Mouse (Mus musculus) lung, embryonic 15.5 days (tissue): ENCODE results near the gene BC004004. TPM values are rescaled to one million over a fixed set of nuclear protein-coding genes. Genes with fewer than 3 reads are reported as not detected.

Source experiments
- ATAC-seq: fragments of 200-750 bp; cut with Nextera tagmentation; 2 replicates; pipeline ENCODE4 v1.8.0; 2017; ENCODE audit warnings: moderate number of reproducible peaks, borderline replicate concordance; ENCODE audit not compliant: low FRiP score, low TSS enrichment; ENCODE audit errors: extremely low read depth
- H3K27ac ChIP-seq: fragments of 300-500 bp; sonication (generic); 2 replicates; pipeline ENCODE4 v1.5.1; 2015; ENCODE audit warnings: moderate library complexity, mild to moderate bottlenecking, inconsistent platforms
- H3K27me3 ChIP-seq: fragments of 300-500 bp; sonication (generic); 2 replicates; pipeline ENCODE4 v1.6.1; 2015; ENCODE audit warnings: inconsistent platforms
- H3K36me3 ChIP-seq: fragments of 300-500 bp; sonication (generic); 2 replicates; pipeline ENCODE4 v1.6.1; 2015; ENCODE audit warnings: inconsistent platforms
- H3K4me1 ChIP-seq: fragments of 300-500 bp; sonication (generic); 2 replicates; pipeline ENCODE4 v1.6.1; 2015; ENCODE audit warnings: inconsistent platforms
- H3K4me2 ChIP-seq: fragments of 300-500 bp; sonication (generic); 2 replicates; pipeline ENCODE4 v1.6.1; 2015; ENCODE audit warnings: inconsistent platforms, mild to moderate bottlenecking, moderate library complexity
- H3K4me3 ChIP-seq: fragments of 300-500 bp; sonication (generic); 2 replicates; pipeline ENCODE4 v1.5.1; 2015; ENCODE audit warnings: mild to moderate bottlenecking, inconsistent platforms
- H3K9ac ChIP-seq: fragments of 300-500 bp; sonication (generic); 2 replicates; pipeline ENCODE4 v1.6.1; 2015; ENCODE audit warnings: inconsistent platforms
- H3K9me3 ChIP-seq: fragments of 300-500 bp; sonication (generic); 2 replicates; pipeline ENCODE4 v1.6.1; 2016; ENCODE audit warnings: inconsistent platforms
- WGBS: fragments of 180-500 bp; shearing (Covaris S2); methylation state at CpG from one replicate; pipeline ENCODE4 v1.1.7; 2015; 5-methylcytosine and 5-hydroxymethylcytosine counted together
- polyA plus RNA-seq: library from polyadenylated mRNA; unstranded; fragments of >200 nt; fragmentation: Nextera tagmentation; extraction: Ambion mirVana; gene quantifications from 2 replicates; pipeline ENCODE4 v1.2.1, GENCODE M21; 2015

Gene BC004004
- polyA plus RNA-seq, 1 experiment from 2014 or later = 79.2 TPM

GRCm38 (mm10) chr17:29280422-29280821, 11.8 kb downstream of the BC004004 start:
- H3K9me3 ChIP-seq = no peaks in the 10 kb centered on the region
- no peaks in the 10 kb centered on the region for H3K4me1 ChIP-seq
- 90% methylated on average over 5 of the region's 5 CpGs for WGBS
- no peak overlapping the region for H3K4me2 ChIP-seq
- no peak overlapping the region for H3K4me3 ChIP-seq
- H3K9ac ChIP-seq = no peak overlapping the region
- peaks cover 19% of the 10 kb centered on the region; the same call in 1 of the 2 replicates for H3K36me3 ChIP-seq
- no peak for ATAC-seq
- no peak overlapping the region for H3K27ac ChIP-seq
- no peaks in the 10 kb centered on the region for H3K27me3 ChIP-seq

DNA sequence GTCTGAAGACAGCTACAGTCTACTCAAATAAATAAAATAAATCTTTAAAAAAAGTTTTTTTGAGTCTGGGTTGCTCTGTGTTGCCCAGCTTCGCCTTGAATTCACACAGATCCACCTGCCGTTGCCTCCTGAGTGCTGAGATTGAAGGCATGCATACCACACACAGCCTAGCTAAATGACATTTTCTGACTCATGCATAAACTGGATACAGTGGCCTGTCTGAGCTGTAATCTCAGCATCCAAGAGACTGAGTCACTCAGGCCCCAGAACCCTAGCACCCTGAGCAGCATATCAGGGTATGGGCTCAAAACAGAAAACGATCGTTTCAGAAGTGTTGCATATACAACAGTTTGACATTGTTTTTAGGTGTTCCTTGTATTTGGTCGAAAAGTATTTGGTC, 13.0 kb downstream of the BC004004 start:
- ATAC-seq = no peak
- WGBS = 80% methylated on average over 5 of the region's 5 CpGs
- H3K4me2 ChIP-seq = no peak overlapping the region
- no peak overlapping the region for H3K27ac ChIP-seq
- peaks cover 23% of the 10 kb centered on the region; the same call in 1 of the 2 replicates for H3K36me3 ChIP-seq
- H3K4me3 ChIP-seq = no peak overlapping the region
- no peaks in the 10 kb centered on the region for H3K27me3 ChIP-seq
- no peaks in the 10 kb centered on the region for H3K4me1 ChIP-seq
- H3K9me3 ChIP-seq = no peaks in the 10 kb centered on the region
- H3K9ac ChIP-seq = no peak overlapping the region

DNA sequence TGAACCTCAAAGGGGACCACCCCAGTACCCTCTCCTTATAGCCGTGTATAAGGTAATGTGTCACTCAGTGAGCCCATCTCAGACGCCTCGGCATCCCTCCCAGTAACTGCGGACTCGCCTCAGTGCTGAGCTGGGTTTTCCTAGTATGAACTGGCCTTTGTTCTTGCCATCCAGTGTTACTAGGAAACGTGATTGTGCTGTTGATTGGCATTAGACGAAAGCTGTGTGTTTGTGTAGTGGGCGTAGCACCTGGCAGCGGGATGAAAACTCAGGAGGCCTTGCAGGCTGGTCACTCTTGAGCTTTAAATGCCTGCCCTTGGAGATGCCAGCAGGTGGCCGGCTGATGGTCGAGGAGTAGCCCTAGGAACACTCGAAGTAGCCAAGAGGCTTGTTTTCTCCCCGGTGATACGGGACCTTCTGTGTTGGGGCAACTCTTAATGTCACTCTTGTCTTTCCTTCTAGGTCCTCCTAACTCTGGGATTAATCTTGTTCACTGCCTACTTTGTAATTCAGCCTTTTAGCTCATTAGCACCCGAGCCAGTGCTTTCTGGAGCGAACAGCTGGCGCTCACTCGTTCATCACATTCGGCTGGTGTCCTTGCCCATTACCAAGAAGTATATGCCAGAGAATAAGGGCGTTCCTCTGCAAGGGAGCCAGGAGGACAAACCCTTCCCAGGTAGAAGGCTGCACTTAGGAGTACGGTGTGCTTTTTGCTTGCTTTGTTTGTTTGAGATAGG, 13.8 kb downstream of the BC004004 start:
- H3K9ac ChIP-seq = no peak overlapping the region
- WGBS = 62% methylated on average over 21 of the region's 21 CpGs
- ATAC-seq = no peak
- no peak overlapping the region for H3K27ac ChIP-seq
- H3K9me3 ChIP-seq = no peaks in the 10 kb centered on the region
- H3K4me3 ChIP-seq = no peak overlapping the region
- peaks cover 23% of the 10 kb centered on the region; the same call in 1 of the 2 replicates for H3K36me3 ChIP-seq
- no peaks in the 10 kb centered on the region for H3K4me1 ChIP-seq
- no peaks in the 10 kb centered on the region for H3K27me3 ChIP-seq
- no peak overlapping the region for H3K4me2 ChIP-seq

GRCm38 (mm10) chr17:29291793-29292192, 23.2 kb downstream of the BC004004 start:
- Histone ChIP-seq H3K27me3 (no peaks in the 10 kb centered on the region), H3K4me1 (no peaks in the 10 kb centered on the region), H3K4me2 (no peak overlapping the region), H3K4me3 (no peak overlapping the region), H3K9me3 (no peaks in the 10 kb centered on the region), H3K36me3 (peaks cover 22% of the 10 kb centered on the region), H3K9ac (no peak overlapping the region), H3K27ac (no peak overlapping the region)
- WGBS = 84% methylated on average over 7 of the region's 7 CpGs
- ATAC-seq = no peak

GRCm38 (mm10) chr17:29292996-29293395, 24.4 kb downstream of the BC004004 start:
- Histone ChIP-seq H3K9ac (no peak overlapping the region), H3K4me2 (no peak overlapping the region), H3K4me1 (peaks cover 4% of the 10 kb centered on the region; the same call in 1 of the 2 replicates), H3K27me3 (no peaks in the 10 kb centered on the region), H3K4me3 (no peak overlapping the region), H3K27ac (no peak overlapping the region), H3K36me3 (peaks cover 26% of the 10 kb centered on the region), H3K9me3 (no peaks in the 10 kb centered on the region)
- 78% methylated on average over 3 of the region's 3 CpGs for WGBS
- ATAC-seq = no peak

DNA sequence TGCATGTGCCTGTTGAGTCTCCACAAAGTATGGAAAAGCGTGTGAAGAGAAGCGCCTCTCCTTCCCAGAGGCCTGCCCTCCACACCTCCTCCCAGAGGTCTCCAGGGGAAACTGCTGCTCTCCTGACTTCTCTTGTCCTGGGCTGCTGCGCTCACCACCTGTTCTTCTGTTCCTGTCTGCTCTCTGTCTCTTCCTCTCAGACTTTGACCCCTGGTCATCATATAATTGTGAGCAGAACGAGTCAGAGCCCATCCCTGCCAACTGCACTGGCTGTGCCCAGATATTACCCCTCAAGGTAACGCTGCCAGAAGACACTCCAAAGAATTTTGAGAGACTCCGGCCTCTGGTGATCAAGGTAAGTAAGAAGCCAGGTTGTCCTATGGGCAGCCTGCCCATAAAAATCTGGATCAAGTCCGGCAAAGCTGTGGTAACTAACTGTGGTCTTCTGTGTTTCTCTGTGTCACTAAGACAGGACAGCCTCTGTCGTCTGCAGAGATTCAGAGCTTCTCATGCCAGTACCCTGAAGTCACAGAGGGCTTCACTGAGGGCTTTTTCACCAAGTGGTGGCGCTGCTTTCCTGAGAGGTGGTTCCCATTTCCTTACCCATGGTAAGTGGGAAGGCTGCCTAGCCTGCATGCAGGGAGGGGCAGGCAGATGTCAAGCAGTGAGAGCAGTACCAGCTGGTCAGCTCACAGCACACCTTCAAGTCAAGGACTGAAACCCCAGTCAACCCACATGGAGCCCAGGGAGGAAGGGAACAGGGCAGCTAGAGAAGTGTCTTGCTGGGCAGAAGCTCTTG, 25.4 kb downstream of the BC004004 start:
- Histone ChIP-seq H3K9ac (no peak overlapping the region), H3K4me2 (no peak overlapping the region), H3K4me1 (peaks cover 4% of the 10 kb centered on the region; the same call in 1 of the 2 replicates), H3K4me3 (no peak overlapping the region), H3K27ac (no peak overlapping the region), H3K36me3 (peaks cover 30% of the 10 kb centered on the region), H3K27me3 (no peaks in the 10 kb centered on the region), H3K9me3 (no peaks in the 10 kb centered on the region)
- WGBS = 77% methylated on average over 9 of the region's 9 CpGs
- ATAC-seq = no peak

GRCm38 (mm10) chr17:29295835-29296234, 27.2 kb downstream of the BC004004 start:
- Histone ChIP-seq H3K9ac (no peak overlapping the region), H3K4me2 (no peak overlapping the region), H3K4me1 (peaks cover 4% of the 10 kb centered on the region; the same call in 1 of the 2 replicates), H3K27me3 (no peaks in the 10 kb centered on the region), H3K4me3 (no peak overlapping the region), H3K27ac (no peak overlapping the region), H3K9me3 (no peaks in the 10 kb centered on the region), H3K36me3 (peaks cover 46% of the 10 kb centered on the region)
- ATAC-seq = no peak
- WGBS = 61% methylated on average over 5 of the region's 5 CpGs

DNA sequence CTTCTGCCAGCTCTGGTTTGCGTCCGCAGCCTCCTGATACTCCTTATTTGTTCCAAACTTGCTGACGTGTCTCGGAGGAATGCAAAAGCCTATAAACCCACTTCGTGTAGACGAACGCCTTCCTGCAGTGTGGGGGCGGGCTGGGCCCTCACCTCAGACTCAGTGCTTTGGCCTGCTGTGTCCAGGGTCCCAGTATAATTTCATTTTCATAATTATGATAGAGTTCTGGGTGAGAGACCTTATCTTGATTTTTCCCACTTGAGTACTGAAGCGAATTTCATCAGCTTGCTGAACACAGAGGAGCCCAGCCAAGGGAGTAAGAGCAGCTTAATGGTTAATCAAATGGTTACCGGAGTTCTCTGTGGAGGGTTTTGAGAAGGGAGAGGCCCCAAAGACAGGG, 28.7 kb downstream of the BC004004 start:
- Histone ChIP-seq H3K9ac (no peak overlapping the region), H3K4me1 (peaks cover 4% of the 10 kb centered on the region; the same call in 1 of the 2 replicates), H3K4me2 (peak overlapping the region; percentile 5; the same call in 1 of the 2 replicates), H3K27me3 (no peaks in the 10 kb centered on the region), H3K27ac (peak overlapping the region; percentile 82), H3K36me3 (peaks cover 39% of the 10 kb centered on the region), H3K4me3 (no peak overlapping the region), H3K9me3 (no peaks in the 10 kb centered on the region)
- no peak for ATAC-seq
- WGBS = 51% methylated on average over 10 of the region's 10 CpGs

- 58% methylated on average over 6 of the region's 6 CpGs for WGBS
- ATAC-seq = 0 out of 2 replicates have a peak, but pooled peaks have one; percentile 40
- Histone ChIP-seq H3K4me3 (no peak overlapping the region), H3K4me2 (peak overlapping the region; percentile 5; the same call in 1 of the 2 replicates), H3K36me3 (peaks cover 39% of the 10 kb centered on the region), H3K27ac (peak overlapping the region; percentile 82), H3K9me3 (no peaks in the 10 kb centered on the region), H3K9ac (no peak overlapping the region), H3K27me3 (no peaks in the 10 kb centered on the region), H3K4me1 (peaks cover 4% of the 10 kb centered on the region; the same call in 1 of the 2 replicates)
These were observed 29.2 kb downstream of the BC004004 start for GRCm38 (mm10) chr17:29297813-29298212.

DNA sequence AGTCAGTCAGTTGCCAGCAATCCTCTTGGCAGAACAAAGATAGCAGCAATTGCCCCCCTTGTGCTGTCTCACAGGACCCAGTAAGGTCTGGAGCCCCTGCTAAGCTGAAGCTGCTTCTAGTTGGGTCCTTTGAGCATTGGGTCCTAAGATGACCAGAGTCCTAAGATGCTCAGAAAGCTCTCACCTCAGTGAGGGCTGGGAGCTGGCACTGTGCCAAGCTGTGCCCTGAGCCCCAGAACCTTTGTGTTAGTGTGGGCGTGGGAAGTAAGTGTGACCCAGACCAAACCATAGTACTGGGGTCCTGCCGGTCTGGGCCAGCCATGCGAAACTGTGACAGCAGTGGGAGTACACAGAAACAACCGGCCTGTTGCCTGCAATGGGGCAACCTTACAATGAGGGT, 30.7 kb downstream of the BC004004 start:
- H3K27me3 ChIP-seq = no peaks in the 10 kb centered on the region
- H3K9me3 ChIP-seq = no peaks in the 10 kb centered on the region
- H3K27ac ChIP-seq = no peak overlapping the region
- peaks cover 34% of the 10 kb centered on the region for H3K36me3 ChIP-seq
- no peak for ATAC-seq
- no peak overlapping the region for H3K4me3 ChIP-seq
- no peak overlapping the region for H3K9ac ChIP-seq
- peaks cover 13% of the 10 kb centered on the region for H3K4me1 ChIP-seq
- no peak overlapping the region for H3K4me2 ChIP-seq
- WGBS = 82% methylated on average over 4 of the region's 4 CpGs

- no peak overlapping the region for H3K4me2 ChIP-seq
- H3K27ac ChIP-seq = no peak overlapping the region
- 89% methylated on average over 7 of the region's 7 CpGs for WGBS
- H3K9me3 ChIP-seq = no peaks in the 10 kb centered on the region
- no peaks in the 10 kb centered on the region for H3K27me3 ChIP-seq
- H3K4me3 ChIP-seq = no peak overlapping the region
- H3K4me1 ChIP-seq = peaks cover 29% of the 10 kb centered on the region
- ATAC-seq = no peak
- no peak overlapping the region for H3K9ac ChIP-seq
- peaks cover 27% of the 10 kb centered on the region for H3K36me3 ChIP-seq
These were observed 32.3 kb downstream of the BC004004 start for GRCm38 (mm10) chr17:29300926-29301325.

DNA sequence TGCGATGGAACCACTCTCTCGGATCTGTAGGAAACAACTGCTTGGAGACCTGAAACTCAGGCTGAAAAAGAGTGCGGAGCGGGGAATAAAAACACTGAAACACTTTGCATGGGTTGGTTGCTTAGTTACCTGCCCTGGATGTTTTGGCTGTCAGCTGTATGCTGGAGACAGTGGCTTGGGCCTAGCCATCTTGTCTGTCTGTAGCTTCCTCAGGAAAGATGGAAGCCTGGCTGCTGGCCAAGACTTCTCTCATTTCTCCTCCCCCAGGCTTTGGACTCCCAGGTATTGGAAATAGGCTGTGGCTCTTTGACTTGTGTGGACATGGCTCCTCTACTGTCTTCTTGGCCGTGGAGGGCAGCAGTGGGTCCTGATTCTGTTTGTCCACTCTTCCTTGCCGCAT, 32.8 kb downstream of the BC004004 start:
- H3K27me3 ChIP-seq = no peaks in the 10 kb centered on the region
- WGBS = 87% methylated on average over 6 of the region's 6 CpGs
- H3K9ac ChIP-seq = no peak overlapping the region
- H3K4me1 ChIP-seq = peaks cover 32% of the 10 kb centered on the region
- no peak overlapping the region for H3K4me3 ChIP-seq
- no peak for ATAC-seq
- H3K4me2 ChIP-seq = no peak overlapping the region
- H3K9me3 ChIP-seq = no peaks in the 10 kb centered on the region
- H3K27ac ChIP-seq = no peak overlapping the region
- peaks cover 26% of the 10 kb centered on the region for H3K36me3 ChIP-seq
